Mouse (Mus musculus): ENCODE data around the gene Tnr. TPM values are rescaled to one million over a fixed set of nuclear protein-coding genes. Genes with fewer than 3 reads are reported as not detected.

The Tnr gene
- polyA plus RNA-seq, 1 experiment from 2014 or later: 2.6 TPM

GRCm38 (mm10) chr1:159704925-159705324 is 181.4 kb downstream of the Tnr start:
- Histone ChIP-seq H3K36me3 (ENCODE audit: control insufficient read depth, insufficient read depth, low read length) (no peaks in the 10 kb centered on the region), H3K27ac (ENCODE audit: low read depth, low read length) (no peak overlapping the region), H3K4me1 (ENCODE audit: control insufficient read depth, insufficient read depth, low read length) (no peaks in the 10 kb centered on the region), H3K9ac (ENCODE audit: low read length) (no peak overlapping the region), H3K9me3 (replicated peaks; ENCODE audit: control insufficient read depth, low read length) (no peaks in the 10 kb centered on the region), H3K4me2 (ENCODE audit: low read length) (no peak overlapping the region), H3K4me3 (ENCODE audit: low read depth, low read length) (no peak overlapping the region), H3K27me3 (replicated peaks; ENCODE audit: control insufficient read depth, insufficient read depth, low read length) (no peaks in the 10 kb centered on the region)
- DNase-seq (ENCODE audit: low spot score) (no peak), ATAC-seq (no peak)
- 82% methylated on average over 3 of the region's 3 CpGs for WGBS

DNA sequence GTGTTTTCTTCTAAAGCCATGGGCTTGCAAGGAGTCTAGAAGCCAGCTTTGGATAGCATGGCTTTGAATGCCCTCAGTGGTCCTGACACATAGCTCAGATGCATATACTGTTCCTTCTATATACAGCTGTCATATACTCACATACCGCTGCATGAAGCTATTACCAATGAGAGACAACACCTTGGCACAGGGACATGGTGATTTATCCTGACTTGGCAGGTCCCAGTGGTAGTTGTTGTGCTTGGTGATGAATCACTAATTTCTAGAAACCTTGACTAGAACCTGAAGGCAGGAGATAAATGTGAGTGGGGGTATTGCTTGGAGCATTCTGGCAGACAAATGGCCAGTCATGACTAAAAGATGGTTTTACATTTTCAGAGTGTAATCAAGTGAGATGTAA is 192.7 kb downstream of the Tnr start:
- DNase-seq (ENCODE audit: low spot score): no peak
- 95% methylated on average over 1 of the region's 1 CpGs for WGBS
- ATAC-seq: no peak
- Histone ChIP-seq H3K4me1 (ENCODE audit: control insufficient read depth, insufficient read depth, low read length) (no peaks in the 10 kb centered on the region), H3K27ac (ENCODE audit: low read depth, low read length) (no peak overlapping the region), H3K9ac (ENCODE audit: low read length) (no peak overlapping the region), H3K4me3 (ENCODE audit: low read depth, low read length) (no peak overlapping the region), H3K36me3 (ENCODE audit: control insufficient read depth, insufficient read depth, low read length) (no peaks in the 10 kb centered on the region), H3K4me2 (ENCODE audit: low read length) (no peak overlapping the region), H3K9me3 (replicated peaks; ENCODE audit: control insufficient read depth, low read length) (no peaks in the 10 kb centered on the region), H3K27me3 (replicated peaks; ENCODE audit: control insufficient read depth, insufficient read depth, low read length) (no peaks in the 10 kb centered on the region)

DNA sequence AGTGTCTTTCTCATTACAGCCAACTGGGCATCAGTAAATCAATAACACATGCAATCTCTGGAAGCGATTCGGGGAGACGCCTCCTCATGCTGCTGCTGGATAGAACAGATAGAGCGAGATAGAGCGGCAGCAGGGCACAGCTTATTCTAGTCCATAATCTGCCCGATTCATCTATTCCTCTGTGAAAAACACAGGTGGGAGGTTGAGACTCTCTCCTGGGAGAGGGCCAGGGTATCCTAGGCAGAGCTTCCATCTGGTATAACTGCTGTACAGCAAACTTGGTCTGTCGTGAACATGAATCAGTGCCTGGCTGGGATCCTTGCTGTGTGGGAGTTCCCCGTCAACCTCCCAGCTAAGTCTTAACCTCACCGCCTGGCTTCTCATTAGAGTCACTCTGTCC is 193.4 kb downstream of the Tnr start:
- 78% methylated on average over 9 of the region's 9 CpGs for WGBS
- no peak for ATAC-seq
- Histone ChIP-seq H3K9me3 (replicated peaks; ENCODE audit: control insufficient read depth, low read length) (no peaks in the 10 kb centered on the region), H3K4me1 (ENCODE audit: control insufficient read depth, insufficient read depth, low read length) (no peaks in the 10 kb centered on the region), H3K4me2 (ENCODE audit: low read length) (no peak overlapping the region), H3K9ac (ENCODE audit: low read length) (no peak overlapping the region), H3K27ac (ENCODE audit: low read depth, low read length) (no peak overlapping the region), H3K27me3 (replicated peaks; ENCODE audit: control insufficient read depth, insufficient read depth, low read length) (no peaks in the 10 kb centered on the region), H3K36me3 (ENCODE audit: control insufficient read depth, insufficient read depth, low read length) (no peaks in the 10 kb centered on the region), H3K4me3 (ENCODE audit: low read depth, low read length) (no peak overlapping the region)
- peak; percentile 24 for DNase-seq (ENCODE audit: low spot score)

GRCm38 (mm10) chr1:159723733-159724132 is 200.2 kb downstream of the Tnr start:
- Histone ChIP-seq H3K4me2 (ENCODE audit: low read length) (no peak overlapping the region), H3K4me1 (ENCODE audit: control insufficient read depth, insufficient read depth, low read length) (no peaks in the 10 kb centered on the region), H3K4me3 (ENCODE audit: low read depth, low read length) (no peak overlapping the region), H3K9ac (ENCODE audit: low read length) (no peak overlapping the region), H3K27me3 (replicated peaks; ENCODE audit: control insufficient read depth, insufficient read depth, low read length) (no peaks in the 10 kb centered on the region), H3K27ac (ENCODE audit: low read depth, low read length) (no peak overlapping the region), H3K9me3 (replicated peaks; ENCODE audit: control insufficient read depth, low read length) (no peaks in the 10 kb centered on the region), H3K36me3 (ENCODE audit: control insufficient read depth, insufficient read depth, low read length) (no peaks in the 10 kb centered on the region)
- no peak for DNase-seq (ENCODE audit: low spot score)
- 90% methylated on average over 5 of the region's 5 CpGs for WGBS
- no peak for ATAC-seq

DNA sequence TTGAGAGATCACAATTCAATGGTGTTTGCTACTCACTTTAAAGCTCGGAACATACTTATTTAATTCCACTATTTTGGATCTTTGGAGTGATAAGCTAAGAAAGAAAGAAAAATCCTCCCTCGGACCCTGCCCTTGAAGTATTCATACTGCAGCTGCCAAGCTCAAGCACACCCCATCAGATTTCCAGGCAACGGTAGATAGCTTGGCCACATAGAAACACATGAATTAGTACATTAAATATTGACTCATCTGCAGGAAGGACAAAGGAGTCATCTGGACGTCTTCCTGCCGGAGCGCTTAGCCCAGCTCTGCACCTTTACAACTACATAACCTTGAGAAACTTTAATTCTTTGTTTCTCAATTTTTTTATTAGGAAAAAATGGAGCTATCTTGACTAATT is 205.7 kb downstream of the Tnr start:
- Histone ChIP-seq H3K4me1 (ENCODE audit: control insufficient read depth, insufficient read depth, low read length) (no peaks in the 10 kb centered on the region), H3K4me2 (ENCODE audit: low read length) (no peak overlapping the region), H3K9ac (ENCODE audit: low read length) (no peak overlapping the region), H3K4me3 (ENCODE audit: low read depth, low read length) (no peak overlapping the region), H3K9me3 (replicated peaks; ENCODE audit: control insufficient read depth, low read length) (no peaks in the 10 kb centered on the region), H3K36me3 (ENCODE audit: control insufficient read depth, insufficient read depth, low read length) (no peaks in the 10 kb centered on the region), H3K27me3 (replicated peaks; ENCODE audit: control insufficient read depth, insufficient read depth, low read length) (no peaks in the 10 kb centered on the region), H3K27ac (ENCODE audit: low read depth, low read length) (no peak overlapping the region)
- WGBS: 89% methylated on average over 6 of the region's 6 CpGs
- no peak for DNase-seq (ENCODE audit: low spot score)
- ATAC-seq: no peak

- WGBS: 53% methylated on average over 4 of the region's 4 CpGs
- no peak for DNase-seq (ENCODE audit: low spot score)
- ATAC-seq: no peak
Observed at GRCm38 (mm10) chr1:159730826-159731225, 207.3 kb downstream of the Tnr start.

GRCm38 (mm10) chr1:159735099-159735498 is 211.5 kb downstream of the Tnr start:
- DNase-seq (ENCODE audit: low spot score): no peak
- no peak overlapping the region for H3K27ac ChIP-seq (ENCODE audit: low read depth, low read length)
- H3K9me3 ChIP-seq (replicated peaks; ENCODE audit: control insufficient read depth, low read length): no peaks in the 10 kb centered on the region
- H3K4me1 ChIP-seq (ENCODE audit: control insufficient read depth, insufficient read depth, low read length): no peaks in the 10 kb centered on the region; the same call in 1 of the 2 replicates
- no peaks in the 10 kb centered on the region for H3K27me3 ChIP-seq (replicated peaks; ENCODE audit: control insufficient read depth, insufficient read depth, low read length)
- no peak overlapping the region for H3K9ac ChIP-seq (ENCODE audit: low read length)
- H3K36me3 ChIP-seq (ENCODE audit: control insufficient read depth, insufficient read depth, low read length): no peaks in the 10 kb centered on the region
- 91% methylated on average over 3 of the region's 3 CpGs for WGBS
- no peak overlapping the region for H3K4me3 ChIP-seq (ENCODE audit: low read depth, low read length)
- no peak for ATAC-seq
- H3K4me2 ChIP-seq (ENCODE audit: low read length): no peak overlapping the region

More at GRCm38 (mm10) chr1:159730826-159731225, 207.3 kb downstream of the Tnr start:
- Histone ChIP-seq H3K27me3 (replicated peaks; ENCODE audit: control insufficient read depth, insufficient read depth, low read length) (no peaks in the 10 kb centered on the region), H3K27ac (ENCODE audit: low read depth, low read length) (no peak overlapping the region), H3K4me1 (ENCODE audit: control insufficient read depth, insufficient read depth, low read length) (no peaks in the 10 kb centered on the region), H3K4me2 (ENCODE audit: low read length) (no peak overlapping the region), H3K9ac (ENCODE audit: low read length) (no peak overlapping the region), H3K9me3 (replicated peaks; ENCODE audit: control insufficient read depth, low read length) (no peaks in the 10 kb centered on the region), H3K4me3 (ENCODE audit: low read depth, low read length) (no peak overlapping the region), H3K36me3 (ENCODE audit: control insufficient read depth, insufficient read depth, low read length) (no peaks in the 10 kb centered on the region)

GRCm38 (mm10) chr1:159739478-159739877 is 215.9 kb downstream of the Tnr start:
- Histone ChIP-seq H3K27ac (ENCODE audit: low read depth, low read length) (no peak overlapping the region), H3K27me3 (replicated peaks; ENCODE audit: control insufficient read depth, insufficient read depth, low read length) (no peaks in the 10 kb centered on the region), H3K36me3 (ENCODE audit: control insufficient read depth, insufficient read depth, low read length) (no peaks in the 10 kb centered on the region), H3K9me3 (replicated peaks; ENCODE audit: control insufficient read depth, low read length) (no peaks in the 10 kb centered on the region), H3K4me1 (ENCODE audit: control insufficient read depth, insufficient read depth, low read length) (peaks cover 10% of the 10 kb centered on the region), H3K9ac (ENCODE audit: low read length) (no peak overlapping the region), H3K4me3 (ENCODE audit: low read depth, low read length) (no peak overlapping the region), H3K4me2 (ENCODE audit: low read length) (no peak overlapping the region)
- WGBS: 87% methylated on average over 3 of the region's 3 CpGs
- ATAC-seq (no peak), DNase-seq (ENCODE audit: low spot score) (peak; percentile 27)

- Histone ChIP-seq H3K27me3 (replicated peaks; ENCODE audit: control insufficient read depth, insufficient read depth, low read length) (no peaks in the 10 kb centered on the region), H3K27ac (ENCODE audit: low read depth, low read length) (no peak overlapping the region), H3K9ac (ENCODE audit: low read length) (no peak overlapping the region), H3K4me2 (ENCODE audit: low read length) (no peak overlapping the region), H3K9me3 (replicated peaks; ENCODE audit: control insufficient read depth, low read length) (no peaks in the 10 kb centered on the region), H3K4me1 (ENCODE audit: control insufficient read depth, insufficient read depth, low read length) (peaks cover 10% of the 10 kb centered on the region), H3K36me3 (ENCODE audit: control insufficient read depth, insufficient read depth, low read length) (no peaks in the 10 kb centered on the region), H3K4me3 (ENCODE audit: low read depth, low read length) (no peak overlapping the region)
- peak; percentile 73 for ATAC-seq
- peak; percentile 49 for DNase-seq (ENCODE audit: low spot score)
- 16% methylated on average over 3 of the region's 3 CpGs for WGBS
Observed at GRCm38 (mm10) chr1:159741237-159742002, 217.9 kb downstream of the Tnr start.
